Mouse (Mus musculus): Measurements from ENCODE around the gene Ddc. TPM values are rescaled to one million over a fixed set of nuclear protein-coding genes. Genes with fewer than 3 reads are reported as not detected.
A peak's percentile ranks its signal among the peaks of the same experiment; 100 is the strongest.

Gene Ddc
- polyA plus RNA-seq, 1 experiment from 2014 or later: 13.4 TPM

- Histone ChIP-seq H3K27me3 (ENCODE audit: insufficient read depth, low read length) (no peaks in the 10 kb centered on the region), H3K4me1 (ENCODE audit: insufficient read depth) (peaks cover 63% of the 10 kb centered on the region), H3K4me3 (ENCODE audit: low read depth, low read length) (no peak overlapping the region), H3K9ac (peak overlapping the region; percentile 34), H3K27ac (ENCODE audit: low read depth) (peak overlapping the region; percentile 96), H3K4me2 (peak overlapping the region; percentile 40), H3K9me3 (ENCODE audit: low read depth, low read length) (no peaks in the 10 kb centered on the region), H3K36me3 (ENCODE audit: insufficient read depth) (no peaks in the 10 kb centered on the region)
- DNase-seq (no peak), ATAC-seq (ENCODE audit: insufficient read depth) (no peak)
- WGBS: 8% methylated on average over 6 of the region's 6 CpGs
- no peak for TF ChIP-seq CTCF (IDR thresholded peaks at IDR 0.05; ENCODE audit: low read depth)
Observed at GRCm38 (mm10) chr11:11831526-11831925, 66.4 kb downstream of the Ddc start.

- no peaks in the 10 kb centered on the region for H3K36me3 ChIP-seq (ENCODE audit: insufficient read depth)
- no peak for TF ChIP-seq CTCF (IDR thresholded peaks at IDR 0.05; ENCODE audit: low read depth)
- WGBS: 15% methylated on average over 12 of the region's 12 CpGs
- H3K4me1 ChIP-seq (ENCODE audit: insufficient read depth): peaks cover 59% of the 10 kb centered on the region
- peak overlapping the region; percentile 24; the same call in 1 of the 2 replicates for H3K4me2 ChIP-seq
- 0 out of 2 replicates have a peak overlapping the region, but pooled peaks have one; percentile 18 for H3K9ac ChIP-seq
- H3K4me3 ChIP-seq (ENCODE audit: low read depth, low read length): no peak overlapping the region
- DNase-seq (peak; percentile 49), ATAC-seq (ENCODE audit: insufficient read depth) (no peak)
- peak overlapping the region; percentile 96 for H3K27ac ChIP-seq (ENCODE audit: low read depth)
- H3K27me3 ChIP-seq (ENCODE audit: insufficient read depth, low read length): no peaks in the 10 kb centered on the region
- no peaks in the 10 kb centered on the region for H3K9me3 ChIP-seq (ENCODE audit: low read depth, low read length)
Observed at GRCm38 (mm10) chr11:11830884-11831495, 67.0 kb downstream of the Ddc start.

- peak overlapping the region; percentile 96 for H3K27ac ChIP-seq (ENCODE audit: low read depth)
- H3K4me2 ChIP-seq: peak overlapping the region; percentile 43
- no peak for TF ChIP-seq CTCF (IDR thresholded peaks at IDR 0.05; ENCODE audit: low read depth)
- ATAC-seq (ENCODE audit: insufficient read depth) (peak; percentile 80), DNase-seq (peak; percentile 85)
- peak overlapping the region; percentile 17; the same call in 1 of the 2 replicates for H3K9ac ChIP-seq
- H3K4me3 ChIP-seq (ENCODE audit: low read depth, low read length): peak overlapping the region; percentile 5; the same call in 1 of the 2 replicates
- 24% methylated on average over 11 of the region's 11 CpGs for WGBS
- H3K4me1 ChIP-seq (ENCODE audit: insufficient read depth): peaks cover 59% of the 10 kb centered on the region
- H3K36me3 ChIP-seq (ENCODE audit: insufficient read depth): no peaks in the 10 kb centered on the region
- H3K9me3 ChIP-seq (ENCODE audit: low read depth, low read length): no peaks in the 10 kb centered on the region
- H3K27me3 ChIP-seq (ENCODE audit: insufficient read depth, low read length): no peaks in the 10 kb centered on the region
Observed at GRCm38 (mm10) chr11:11829161-11830000, 68.6 kb downstream of the Ddc start.

- Histone ChIP-seq H3K27ac (ENCODE audit: low read depth) (peak overlapping the region; percentile 96), H3K36me3 (ENCODE audit: insufficient read depth) (no peaks in the 10 kb centered on the region), H3K9me3 (ENCODE audit: low read depth, low read length) (no peaks in the 10 kb centered on the region), H3K27me3 (ENCODE audit: insufficient read depth, low read length) (no peaks in the 10 kb centered on the region), H3K4me1 (ENCODE audit: insufficient read depth) (peaks cover 64% of the 10 kb centered on the region), H3K9ac (0 out of 2 replicates have a peak overlapping the region, but pooled peaks have one; percentile 4), H3K4me3 (ENCODE audit: low read depth, low read length) (peak overlapping the region; percentile 5; the same call in 1 of the 2 replicates), H3K4me2 (peak overlapping the region; percentile 43)
- DNase-seq (peak; percentile 54), ATAC-seq (ENCODE audit: insufficient read depth) (peak; percentile 42)
- WGBS: 15% methylated on average over 6 of the region's 6 CpGs
- no peak for TF ChIP-seq CTCF (IDR thresholded peaks at IDR 0.05; ENCODE audit: low read depth)
Observed at GRCm38 (mm10) chr11:11828761-11829160, 69.2 kb downstream of the Ddc start.

GRCm38 (mm10) chr11:11828251-11828650 is 69.7 kb downstream of the Ddc start:
- 24% methylated on average over 5 of the region's 5 CpGs for WGBS
- H3K9ac ChIP-seq: no peak overlapping the region
- H3K4me3 ChIP-seq (ENCODE audit: low read depth, low read length): no peak overlapping the region
- no peaks in the 10 kb centered on the region for H3K27me3 ChIP-seq (ENCODE audit: insufficient read depth, low read length)
- peak overlapping the region; percentile 96 for H3K27ac ChIP-seq (ENCODE audit: low read depth)
- peaks cover 66% of the 10 kb centered on the region for H3K4me1 ChIP-seq (ENCODE audit: insufficient read depth)
- ATAC-seq (ENCODE audit: insufficient read depth) (no peak), DNase-seq (no peak)
- peak overlapping the region; percentile 43 for H3K4me2 ChIP-seq
- H3K36me3 ChIP-seq (ENCODE audit: insufficient read depth): no peaks in the 10 kb centered on the region
- no peaks in the 10 kb centered on the region for H3K9me3 ChIP-seq (ENCODE audit: low read depth, low read length)
- no peak for TF ChIP-seq CTCF (IDR thresholded peaks at IDR 0.05; ENCODE audit: low read depth)

GRCm38 (mm10) chr11:11826475-11826874 is 71.5 kb downstream of the Ddc start:
- H3K4me3 ChIP-seq (ENCODE audit: low read depth, low read length): no peak overlapping the region
- H3K4me2 ChIP-seq: no peak overlapping the region
- DNase-seq (no peak), ATAC-seq (ENCODE audit: insufficient read depth) (no peak)
- H3K27ac ChIP-seq (ENCODE audit: low read depth): peak overlapping the region; percentile 68
- TF ChIP-seq CTCF (IDR thresholded peaks at IDR 0.05; ENCODE audit: low read depth): no peak
- H3K9ac ChIP-seq: no peak overlapping the region
- H3K27me3 ChIP-seq (ENCODE audit: insufficient read depth, low read length): no peaks in the 10 kb centered on the region
- H3K4me1 ChIP-seq (ENCODE audit: insufficient read depth): peaks cover 65% of the 10 kb centered on the region
- H3K36me3 ChIP-seq (ENCODE audit: insufficient read depth): no peaks in the 10 kb centered on the region
- no peaks in the 10 kb centered on the region for H3K9me3 ChIP-seq (ENCODE audit: low read depth, low read length)

GRCm38 (mm10) chr11:11825670-11826069 is 72.3 kb downstream of the Ddc start:
- H3K27me3 ChIP-seq (ENCODE audit: insufficient read depth, low read length): no peaks in the 10 kb centered on the region
- no peaks in the 10 kb centered on the region for H3K9me3 ChIP-seq (ENCODE audit: low read depth, low read length)
- ATAC-seq (ENCODE audit: insufficient read depth) (no peak), DNase-seq (no peak)
- no peak overlapping the region for H3K9ac ChIP-seq
- no peaks in the 10 kb centered on the region for H3K36me3 ChIP-seq (ENCODE audit: insufficient read depth)
- peaks cover 65% of the 10 kb centered on the region for H3K4me1 ChIP-seq (ENCODE audit: insufficient read depth)
- 61% methylated on average over 6 of the region's 6 CpGs for WGBS
- peak overlapping the region; percentile 98; the same call in 1 of the 2 replicates for H3K27ac ChIP-seq (ENCODE audit: low read depth)
- TF ChIP-seq CTCF (IDR thresholded peaks at IDR 0.05; ENCODE audit: low read depth): no peak
- H3K4me2 ChIP-seq: no peak overlapping the region
- no peak overlapping the region for H3K4me3 ChIP-seq (ENCODE audit: low read depth, low read length)
